Mouse (Mus musculus): ENCODE measurements around the gene Gale. TPM values are rescaled to one million over a fixed set of nuclear protein-coding genes. Genes with fewer than 3 reads are reported as not detected.
A peak's percentile ranks its signal among the peaks of the same experiment; 100 is the strongest.

Gale gene
- polyA plus RNA-seq, 1 experiment, result 37.6 TPM

GRCm38 (mm10) chr4:135942193-135942592, 21.3 kb upstream of the Gale start:
- DNase-seq (ENCODE audit: extremely low spot score in 1 of 2, low spot score in 1 of 2), result no peak

GRCm38 (mm10) chr4:135943389-135943788, 20.1 kb upstream of the Gale start:
- no peak for DNase-seq (ENCODE audit: extremely low spot score in 1 of 2, low spot score in 1 of 2)

DNA sequence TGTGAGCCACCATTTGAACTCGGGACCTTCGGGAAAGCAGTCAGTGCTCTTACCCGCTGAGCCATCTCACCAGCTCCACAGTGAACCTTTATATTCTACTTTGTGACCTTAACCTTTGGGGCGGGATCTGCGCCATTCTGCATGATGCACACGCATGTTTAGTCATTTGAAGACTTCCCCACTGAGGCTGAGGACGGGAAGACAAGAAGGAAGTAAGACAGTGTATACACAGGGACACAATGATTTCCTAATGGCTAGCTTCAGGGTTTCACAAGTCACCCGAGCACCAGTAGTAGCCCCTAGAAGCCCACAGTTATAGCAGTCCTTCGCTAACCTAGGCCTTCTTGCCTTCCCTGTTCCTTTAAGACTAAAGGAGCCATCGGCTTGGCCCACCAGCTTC, 17.8 kb upstream of the Gale start:
- no peak for DNase-seq (ENCODE audit: extremely low spot score in 1 of 2, low spot score in 1 of 2)

DNA sequence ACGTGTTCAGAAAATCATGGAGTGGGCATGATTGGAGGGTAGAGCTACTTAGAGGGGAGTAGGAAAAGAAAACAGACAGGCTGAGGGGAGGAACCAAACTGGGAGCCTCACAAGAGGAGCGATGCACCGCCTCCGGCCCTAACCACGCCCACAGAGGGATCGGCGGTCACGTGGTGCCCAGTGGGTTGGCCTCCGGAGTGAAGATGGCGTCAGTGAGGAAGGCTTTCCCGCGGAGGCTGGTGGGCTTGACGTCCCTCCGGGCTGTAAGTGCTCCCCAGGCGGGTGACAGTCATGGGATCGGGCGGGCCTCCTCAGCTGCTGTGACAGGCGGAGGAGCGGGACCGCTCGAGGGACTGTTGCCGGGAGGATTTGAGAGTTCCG, 17.3 kb upstream of the Gale start, which contains the start of gene Hmgcl:
TSS of gene Hmgcl (plus strand) at position 171 of the 381 bp plus-strand sequence.
- peak; percentile 89 to 96 for DNase-seq (ENCODE audit: extremely low spot score in 1 of 2, low spot score in 1 of 2)

DNA sequence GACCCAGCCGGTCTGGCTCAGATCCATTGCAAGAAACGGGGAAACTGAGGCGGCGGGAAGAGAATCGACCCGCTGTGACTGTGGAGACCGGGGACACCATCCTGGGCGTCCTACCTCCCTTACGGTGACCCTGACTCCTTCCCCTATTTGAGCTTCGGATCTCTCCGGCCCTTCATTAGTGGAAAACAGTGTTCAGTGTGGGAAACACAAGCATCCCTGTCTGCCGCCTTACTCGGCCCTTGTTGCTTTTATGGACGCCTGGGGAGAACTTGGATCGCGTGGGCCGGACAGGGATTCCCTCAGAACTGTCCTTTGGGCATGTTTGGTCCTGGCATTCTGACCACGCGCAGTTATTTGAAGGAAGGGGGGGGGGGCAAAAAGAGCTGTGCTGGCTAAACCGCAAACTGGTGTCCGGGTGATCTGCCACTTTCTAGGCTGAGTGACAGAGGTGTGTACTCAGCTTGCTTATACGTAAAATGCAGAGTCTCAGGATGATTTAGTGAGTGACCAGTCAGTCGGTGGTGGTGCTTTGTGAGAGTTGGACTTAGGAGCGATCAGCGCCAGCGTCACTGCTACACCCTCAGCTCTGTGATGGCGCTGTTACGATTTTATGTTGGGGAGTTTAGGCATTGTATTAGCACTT, 16.7 kb upstream of the Gale start:
- DNase-seq (ENCODE audit: extremely low spot score in 1 of 2, low spot score in 1 of 2), result no peak

GRCm38 (mm10) chr4:135948142-135948541, 15.4 kb upstream of the Gale start:
- DNase-seq (ENCODE audit: extremely low spot score in 1 of 2, low spot score in 1 of 2), result no peak

DNA sequence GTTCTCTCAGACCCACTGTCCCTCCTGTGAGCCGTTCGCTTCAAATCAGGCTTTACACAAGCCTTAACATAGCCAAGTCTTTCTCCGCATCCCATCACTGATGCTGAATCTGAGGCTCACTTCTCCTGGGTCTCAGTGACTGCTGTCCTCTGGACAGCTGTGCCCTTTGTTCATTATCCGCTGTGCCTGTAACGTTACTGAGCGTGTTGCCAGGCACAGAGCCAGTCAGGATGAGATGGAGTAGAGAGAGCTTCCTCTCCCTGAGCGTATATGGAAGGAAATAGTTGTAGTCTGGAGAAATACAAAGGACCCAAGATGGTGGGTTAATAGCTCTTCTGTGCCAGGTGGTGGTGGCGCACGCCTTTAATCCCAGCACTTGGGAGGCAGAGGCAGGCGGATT, 14.1 kb upstream of the Gale start:
- DNase-seq (ENCODE audit: extremely low spot score in 1 of 2, low spot score in 1 of 2), result no peak

GRCm38 (mm10) chr4:135949911-135950310, 13.6 kb upstream of the Gale start:
- no peak for DNase-seq (ENCODE audit: extremely low spot score in 1 of 2, low spot score in 1 of 2)

DNA sequence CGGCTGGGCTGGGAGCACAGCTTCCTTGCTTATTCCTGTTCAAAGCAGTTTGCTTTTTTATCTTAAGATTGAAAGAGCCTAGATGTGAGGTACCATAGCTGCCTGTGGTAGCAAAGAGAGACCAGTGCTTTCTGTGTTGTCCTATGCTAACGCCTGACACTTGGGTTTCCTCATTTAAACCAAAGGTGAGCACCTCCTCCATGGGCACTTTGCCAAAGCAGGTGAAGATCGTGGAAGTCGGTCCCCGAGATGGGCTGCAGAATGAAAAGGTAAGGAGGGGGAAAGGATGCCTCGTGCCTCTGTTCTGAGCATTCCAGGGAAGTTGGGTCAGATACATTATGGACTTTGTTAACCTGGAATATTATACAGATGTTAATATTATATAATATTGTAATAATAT, 13.2 kb upstream of the Gale start:
- no peak for DNase-seq (ENCODE audit: extremely low spot score in 1 of 2, low spot score in 1 of 2)

- no peak for DNase-seq (ENCODE audit: extremely low spot score in 1 of 2, low spot score in 1 of 2)
Observed at GRCm38 (mm10) chr4:135951505-135951904, 12.0 kb upstream of the Gale start.

DNA sequence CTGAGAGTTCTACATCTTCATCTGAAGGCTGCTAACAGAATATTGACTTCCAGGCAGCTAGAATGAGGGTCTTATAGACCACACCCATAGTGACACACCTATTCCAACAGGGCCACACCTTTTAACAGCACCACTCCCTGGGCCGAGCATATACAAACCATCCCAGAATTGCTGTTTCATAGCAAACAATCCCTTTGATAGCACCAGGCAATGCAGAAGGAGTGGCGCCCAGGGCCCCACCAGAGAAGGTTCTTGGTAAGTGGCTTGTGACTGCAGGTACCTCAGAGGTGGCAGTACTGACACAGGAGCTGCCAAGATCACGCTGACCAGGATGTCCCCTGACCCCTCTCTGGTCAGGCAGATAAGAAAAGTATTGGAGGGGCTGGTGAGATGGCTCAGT, 10.3 kb upstream of the Gale start:
- DNase-seq (ENCODE audit: extremely low spot score in 1 of 2, low spot score in 1 of 2), result no peak

- DNase-seq (ENCODE audit: extremely low spot score in 1 of 2, low spot score in 1 of 2), result peak in 1 of 2 experiments; percentile 86
Observed at GRCm38 (mm10) chr4:135954241-135954640, 9.3 kb upstream of the Gale start.

DNA sequence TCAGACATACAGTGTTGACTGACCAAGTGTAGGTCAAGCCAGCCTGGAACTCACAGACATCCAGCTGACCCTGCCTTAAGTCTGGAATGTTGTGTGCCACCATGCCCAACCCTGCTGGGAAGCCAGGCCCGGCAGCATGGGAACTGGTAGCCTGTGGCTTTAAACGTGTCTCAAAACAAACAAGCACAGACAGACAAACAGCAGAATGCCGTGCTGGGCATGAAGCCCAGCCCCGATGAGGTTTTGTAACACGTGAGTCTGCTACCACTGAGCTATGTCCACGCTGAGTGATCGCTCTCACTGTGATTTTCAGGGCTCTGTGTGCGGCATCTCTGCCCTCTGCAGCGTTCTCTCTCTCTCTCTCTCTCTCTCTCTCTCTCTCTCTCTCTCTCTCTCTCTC, 7.6 kb upstream of the Gale start:
- no peak for DNase-seq (ENCODE audit: extremely low spot score in 1 of 2, low spot score in 1 of 2)

DNA sequence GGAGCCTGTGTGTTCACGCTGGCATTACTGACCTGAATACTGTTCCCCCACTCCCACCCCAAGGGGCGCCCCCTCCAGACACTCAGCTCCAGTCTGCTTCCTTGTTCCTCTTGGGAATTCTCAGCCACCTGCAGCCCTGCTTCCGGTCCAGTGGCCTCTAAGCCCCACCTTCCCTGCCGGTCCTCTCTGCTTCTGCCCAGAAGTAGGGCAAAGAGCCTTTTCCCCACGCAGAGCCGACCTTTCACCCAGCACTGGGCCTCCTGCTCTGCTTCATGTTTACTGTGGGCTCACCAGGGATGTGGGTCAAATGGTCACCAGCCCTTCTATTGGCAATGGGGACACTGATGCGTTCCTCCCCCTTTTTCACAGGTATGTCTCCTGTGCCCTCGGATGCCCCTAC, 5.2 kb upstream of the Gale start:
- DNase-seq (ENCODE audit: extremely low spot score in 1 of 2, low spot score in 1 of 2), result no peak

- DNase-seq (ENCODE audit: extremely low spot score in 1 of 2, low spot score in 1 of 2), result peak in 1 of 2 experiments; percentile 88
Observed at GRCm38 (mm10) chr4:135960717-135961116, 2.8 kb upstream of the Gale start.

DNA sequence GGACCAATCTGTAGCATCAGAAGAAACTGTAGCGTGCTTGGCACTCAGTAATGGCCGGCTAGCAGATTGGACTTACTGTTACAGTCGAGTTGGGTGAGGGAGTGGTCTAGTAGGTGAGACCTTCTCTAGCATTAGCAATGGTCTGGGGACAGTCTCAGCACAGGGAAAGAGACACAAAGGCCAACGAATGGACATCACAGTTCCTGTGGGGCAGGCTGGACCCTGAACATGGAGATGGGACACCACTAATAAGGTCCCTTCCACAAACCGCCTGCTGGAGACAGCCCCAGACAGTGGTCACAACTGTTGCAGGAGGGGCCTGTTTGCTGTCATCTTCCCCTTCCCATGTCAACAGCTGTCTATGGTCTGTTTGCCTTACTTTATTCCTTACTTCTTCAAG, 1.8 kb upstream of the Gale start:
- DNase-seq (ENCODE audit: extremely low spot score in 1 of 2, low spot score in 1 of 2), result no peak

DNA sequence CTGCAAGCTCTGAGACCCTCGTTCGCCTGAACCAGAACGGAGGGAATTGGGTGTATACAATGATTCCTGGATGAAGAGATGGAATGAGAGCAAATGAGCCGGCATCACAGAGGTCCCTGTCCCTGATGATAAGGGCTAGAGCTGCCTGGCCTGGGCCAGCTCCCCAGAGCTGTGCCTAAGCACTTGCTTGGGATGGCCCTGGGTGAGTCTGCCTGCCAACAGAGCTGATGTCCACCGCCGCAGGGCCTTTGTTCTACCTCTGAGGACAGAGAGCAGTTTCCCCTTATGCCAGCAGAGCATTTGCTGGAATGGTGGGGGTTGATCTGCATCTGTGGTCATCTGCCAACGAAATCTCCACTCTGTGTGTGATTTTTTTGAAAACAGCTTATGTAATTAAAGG, 1.3 kb upstream of the Gale start:
- DNase-seq (ENCODE audit: extremely low spot score in 1 of 2, low spot score in 1 of 2), result no peak

- peak in 1 of 2 experiments; percentile 36 for DNase-seq (ENCODE audit: extremely low spot score in 1 of 2, low spot score in 1 of 2)
Observed at GRCm38 (mm10) chr4:135962946-135963345, 581 bp upstream of the Gale start.

DNA sequence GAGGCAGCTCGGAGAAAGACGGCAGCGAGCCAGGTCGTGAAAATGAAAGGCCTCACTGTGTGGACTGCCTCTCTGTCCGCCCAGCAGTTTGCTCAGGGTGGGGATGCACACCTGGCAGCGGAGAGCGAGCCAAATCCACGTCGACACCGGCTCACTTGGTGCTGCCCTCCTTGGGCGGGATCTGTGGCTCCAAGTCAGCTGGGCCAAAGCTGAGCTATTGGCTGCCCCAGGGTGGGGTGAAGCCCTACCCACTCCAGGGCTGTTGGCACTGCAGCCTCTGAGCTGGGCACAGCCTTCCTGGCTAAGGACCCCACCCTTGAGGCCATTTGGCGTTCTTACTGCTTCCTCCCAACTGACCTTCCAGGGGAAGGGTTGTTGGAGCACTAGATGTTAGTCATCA, 899 bp downstream of the Gale start:
- DNase-seq (ENCODE audit: extremely low spot score in 1 of 2, low spot score in 1 of 2), result peak in 1 of 2 experiments; percentile 53

DNA sequence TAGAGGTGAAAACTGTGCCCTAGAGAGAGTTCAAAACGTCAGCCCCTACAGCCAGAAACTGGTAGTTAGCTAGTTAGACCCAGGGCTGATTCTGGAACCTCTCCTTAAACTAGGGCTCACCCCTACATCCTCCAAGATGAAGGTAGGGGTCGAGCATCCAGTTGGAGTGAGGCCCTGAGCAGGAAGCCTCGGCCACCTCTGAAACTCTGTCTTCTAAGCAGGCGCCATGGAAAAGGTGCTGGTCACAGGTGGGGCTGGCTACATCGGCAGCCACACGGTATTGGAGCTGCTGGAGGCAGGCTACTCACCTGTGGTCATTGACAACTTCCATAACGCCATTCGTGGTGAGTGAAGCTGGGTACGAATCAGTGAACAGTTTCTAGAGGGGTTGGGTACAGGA, 1.6 kb downstream of the Gale start:
- DNase-seq (ENCODE audit: extremely low spot score in 1 of 2, low spot score in 1 of 2), result no peak

- no peak for DNase-seq (ENCODE audit: extremely low spot score in 1 of 2, low spot score in 1 of 2)
Observed at GRCm38 (mm10) chr4:135966283-135966682, 2.8 kb downstream of the Gale start.

GRCm38 (mm10) chr4:135967086-135967760, 3.7 kb downstream of the Gale start:
- DNase-seq (ENCODE audit: extremely low spot score in 1 of 2, low spot score in 1 of 2), result no peak

Measured in frontal cortex, adult 2 months (tissue).